Mouse (Mus musculus) kidney, embryonic 14.5 days (tissue): ENCODE results near the gene Rnf149. TPM values are rescaled to one million over a fixed set of nuclear protein-coding genes. Genes with fewer than 3 reads are reported as not detected.

Source experiments
- ATAC-seq: fragments of 200-750 bp; cut with Nextera tagmentation; 2 replicates; pipeline ENCODE4 v1.8.0; 2017; ENCODE audit warnings: moderate number of reproducible peaks, mild to moderate bottlenecking, moderate TSS enrichment, moderate library complexity; ENCODE audit not compliant: low FRiP score, low TSS enrichment
- H3K27ac ChIP-seq: fragments of 300-500 bp; sonication (generic); 2 replicates; pipeline ENCODE4 v1.5.1; 2014; ENCODE audit warnings: low read depth, mild to moderate bottlenecking, low read length, moderate library complexity, mixed read lengths
- H3K27me3 ChIP-seq: fragments of 300-500 bp; sonication (generic); 2 replicates; pipeline ENCODE4 v1.6.1; 2014; ENCODE audit warnings: mild to moderate bottlenecking, low read length; ENCODE audit not compliant: control insufficient read depth, insufficient read depth
- H3K36me3 ChIP-seq: fragments of 300-500 bp; sonication (generic); 2 replicates; pipeline ENCODE4 v1.6.1; 2014; ENCODE audit warnings: low read length, mixed read lengths; ENCODE audit not compliant: control insufficient read depth, insufficient read depth
- H3K4me1 ChIP-seq: fragments of 300-500 bp; sonication (generic); 2 replicates; pipeline ENCODE4 v1.6.1; 2014; ENCODE audit warnings: low read length, mixed read lengths; ENCODE audit not compliant: control insufficient read depth, insufficient read depth
- H3K4me2 ChIP-seq: fragments of 300-500 bp; sonication (generic); replicated peaks from 2 replicates; pipeline ENCODE4 v1.6.1; 2014; ENCODE audit warnings: low read depth, mild to moderate bottlenecking, low read length
- H3K4me3 ChIP-seq: fragments of 300-500 bp; sonication (generic); 2 replicates; pipeline ENCODE4 v1.5.1; 2014; ENCODE audit warnings: mild to moderate bottlenecking, low read length
- H3K9ac ChIP-seq: fragments of 300-500 bp; sonication (generic); 2 replicates; pipeline ENCODE4 v1.6.1; 2014; ENCODE audit warnings: low read depth, mild to moderate bottlenecking, low read length, moderate library complexity
- H3K9me3 ChIP-seq: fragments of 300-500 bp; sonication (generic); 2 replicates; pipeline ENCODE4 v1.6.1; 2016; ENCODE audit warnings: low read length; ENCODE audit not compliant: control insufficient read depth
- WGBS: fragments of 180-500 bp; shearing (Covaris S2); extraction: QIAGEN DNeasy Blood & Tissue Kit; methylation state at CpG from one replicate; pipeline ENCODE4 v1.1.7; 2014; 5-methylcytosine and 5-hydroxymethylcytosine counted together
- polyA plus RNA-seq: library from polyadenylated mRNA; unstranded; fragments of >200 nt; fragmentation: Nextera tagmentation; extraction: Ambion mirVana; gene quantifications from 2 replicates; pipeline ENCODE4 v1.2.1, GENCODE M21; 2014

Gene Rnf149
- polyA plus RNA-seq, result 41.3 and 45.2 TPM in 2 replicates

DNA sequence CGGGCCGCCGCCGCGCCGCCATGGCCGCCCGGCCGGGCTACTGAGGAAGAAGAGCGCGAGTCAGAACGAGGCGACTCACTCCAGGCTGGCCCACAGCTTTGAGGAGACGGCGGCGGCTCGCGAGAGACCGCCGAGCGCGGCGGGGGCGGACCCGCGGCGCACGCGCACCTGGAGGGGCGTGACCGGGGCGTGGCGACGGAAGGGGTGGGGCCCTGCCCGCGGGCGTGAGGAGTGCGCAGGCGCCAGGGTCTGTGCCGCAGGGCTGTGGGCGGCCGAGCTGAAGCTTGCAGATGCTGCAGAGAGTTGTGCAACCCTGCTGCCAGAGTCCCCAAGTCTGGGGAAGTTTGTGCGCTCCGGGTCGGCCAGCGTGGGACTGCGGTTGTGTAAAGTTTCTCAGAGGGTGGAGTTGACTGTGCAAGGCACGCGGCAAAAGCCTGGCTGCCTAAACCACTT is at the start of gene Rnf149:
Gene Rnf149, minus strand, starts transcription at position 153 of the 453 bp plus-strand sequence.
- peak; percentile 98 for ATAC-seq
- Histone ChIP-seq H3K9ac (peak within 1 kb of the TSS; percentile 95), H3K4me3 (peak within 1 kb of the TSS; percentile 81), H3K9me3 (no peaks in the 10 kb centered on the region), H3K27ac (peak within 1 kb of the TSS; percentile 98), H3K4me1 (peaks cover 28% of the 10 kb centered on the region), H3K4me2 (peak within 1 kb of the TSS; percentile 48), H3K36me3 (no peaks in the 10 kb centered on the region), H3K27me3 (no peaks in the 10 kb centered on the region)
- 2% methylated on average over 49 of the region's 49 CpGs for WGBS

DNA sequence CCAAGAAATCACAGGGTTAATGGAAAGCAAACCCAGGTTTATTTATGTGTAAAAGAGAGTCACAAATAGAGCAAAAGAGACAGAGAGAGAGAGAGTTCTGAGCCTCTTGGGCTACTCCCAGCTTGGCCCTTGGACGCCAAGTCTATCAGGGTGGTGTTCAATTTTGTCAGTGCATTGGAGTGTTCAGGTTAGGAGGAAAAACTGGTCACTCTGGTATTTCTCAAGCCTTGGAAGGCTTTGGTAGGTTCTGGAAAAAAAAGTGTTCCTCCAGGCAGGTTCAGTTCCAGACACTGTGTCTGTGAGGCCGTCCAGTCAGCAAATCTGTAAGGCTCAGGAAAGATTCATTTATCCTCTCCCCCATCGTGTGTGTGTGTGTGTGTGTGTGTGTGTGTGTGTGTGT is 48.3 kb upstream of the Rnf149 start:
- no peak overlapping the region for H3K9ac ChIP-seq
- H3K9me3 ChIP-seq, result no peaks in the 10 kb centered on the region
- no peak for ATAC-seq
- no peak overlapping the region for H3K4me2 ChIP-seq
- no peaks in the 10 kb centered on the region for H3K4me1 ChIP-seq
- 45% methylated on average over 3 of the region's 3 CpGs for WGBS
- H3K36me3 ChIP-seq, result no peaks in the 10 kb centered on the region
- H3K27ac ChIP-seq, result no peak overlapping the region
- H3K27me3 ChIP-seq, result no peaks in the 10 kb centered on the region
- H3K4me3 ChIP-seq, result no peak overlapping the region

- ATAC-seq, result no peak
- H3K27me3 ChIP-seq, result no peaks in the 10 kb centered on the region
- H3K36me3 ChIP-seq, result no peaks in the 10 kb centered on the region
- H3K9ac ChIP-seq, result no peak overlapping the region
- H3K4me1 ChIP-seq, result no peaks in the 10 kb centered on the region
- no peak overlapping the region for H3K27ac ChIP-seq
- no peak overlapping the region for H3K4me2 ChIP-seq
- 29% methylated on average over 1 of the region's 1 CpGs for WGBS
- H3K9me3 ChIP-seq, result no peaks in the 10 kb centered on the region
- H3K4me3 ChIP-seq, result no peak overlapping the region
Observed at GRCm38 (mm10) chr1:39623729-39624128, 46.5 kb upstream of the Rnf149 start.

GRCm38 (mm10) chr1:39623106-39623505 is 45.9 kb upstream of the Rnf149 start:
- no peak overlapping the region for H3K27ac ChIP-seq
- ATAC-seq, result no peak
- H3K9ac ChIP-seq, result no peak overlapping the region
- no peak overlapping the region for H3K4me2 ChIP-seq
- 93% methylated on average over 5 of the region's 5 CpGs for WGBS
- H3K36me3 ChIP-seq, result no peaks in the 10 kb centered on the region
- no peaks in the 10 kb centered on the region for H3K27me3 ChIP-seq
- H3K9me3 ChIP-seq, result no peaks in the 10 kb centered on the region
- 0 out of 2 replicates have a peak, but pooled peaks cover 2% of the 10 kb centered on the region for H3K4me1 ChIP-seq
- H3K4me3 ChIP-seq, result no peak overlapping the region

GRCm38 (mm10) chr1:39618524-39618923 is 41.3 kb upstream of the Rnf149 start:
- ATAC-seq, result peak; percentile 75
- H3K4me2 ChIP-seq, result no peak overlapping the region
- WGBS, result 17% methylated on average over 8 of the region's 8 CpGs

GRCm38 (mm10) chr1:39615526-39615925 is 38.3 kb upstream of the Rnf149 start:
- H3K36me3 ChIP-seq, result no peaks in the 10 kb centered on the region
- 0 out of 2 replicates have a peak, but pooled peaks cover 10% of the 10 kb centered on the region for H3K4me1 ChIP-seq
- WGBS, result 60% methylated on average over 6 of the region's 6 CpGs
- H3K9ac ChIP-seq, result no peak overlapping the region
- no peak for ATAC-seq
- no peaks in the 10 kb centered on the region for H3K9me3 ChIP-seq
- H3K4me2 ChIP-seq, result no peak overlapping the region
- no peak overlapping the region for H3K4me3 ChIP-seq
- no peaks in the 10 kb centered on the region for H3K27me3 ChIP-seq
- no peak overlapping the region for H3K27ac ChIP-seq

More at GRCm38 (mm10) chr1:39618524-39618923, 41.3 kb upstream of the Rnf149 start:
- Histone ChIP-seq H3K27me3 (no peaks in the 10 kb centered on the region), H3K4me3 (no peak overlapping the region), H3K4me1 (0 out of 2 replicates have a peak, but pooled peaks cover 4% of the 10 kb centered on the region), H3K27ac (no peak overlapping the region), H3K9me3 (no peaks in the 10 kb centered on the region), H3K9ac (no peak overlapping the region), H3K36me3 (no peaks in the 10 kb centered on the region)

DNA sequence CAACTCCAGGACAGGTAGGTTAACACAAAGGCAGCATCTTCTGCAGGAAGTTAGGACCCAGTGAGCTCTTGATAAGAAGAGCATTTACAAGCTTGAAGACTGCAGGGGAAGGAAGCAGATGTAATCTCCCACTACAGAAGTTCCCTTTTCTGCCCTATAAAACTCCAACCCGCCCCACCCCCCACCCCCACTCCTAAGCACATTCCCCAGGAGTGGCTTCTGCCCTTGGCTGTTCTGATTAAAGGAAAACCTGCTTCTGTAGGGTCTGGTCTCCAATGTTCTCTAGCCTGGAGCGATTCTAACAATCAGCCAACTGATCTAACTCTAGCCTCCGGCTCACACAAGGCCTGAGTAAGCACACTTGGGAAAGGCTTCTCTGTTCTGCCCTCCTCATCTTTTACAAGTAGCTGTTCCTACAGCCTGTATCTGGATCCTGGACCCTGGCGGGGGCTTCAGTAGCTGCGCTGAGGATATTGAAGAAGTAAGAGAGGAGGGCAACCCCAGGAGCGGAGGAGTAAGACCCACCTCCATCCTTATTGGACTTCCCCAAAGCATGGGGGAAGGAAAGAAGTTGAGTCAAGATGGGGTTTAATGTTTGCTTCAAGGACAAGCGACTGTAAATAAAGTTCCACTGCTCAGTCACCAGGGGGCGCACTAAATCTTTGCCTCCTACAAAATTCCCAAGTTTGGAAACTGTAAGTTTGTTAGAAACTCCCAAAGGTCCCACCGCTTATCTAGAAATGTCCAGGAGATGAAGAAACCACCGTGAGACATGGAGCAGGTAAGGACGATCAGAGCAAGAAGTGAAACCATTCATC is 37.5 kb upstream of the Rnf149 start:
- H3K4me1 ChIP-seq, result 0 out of 2 replicates have a peak, but pooled peaks cover 10% of the 10 kb centered on the region
- no peak for ATAC-seq
- no peaks in the 10 kb centered on the region for H3K9me3 ChIP-seq
- no peak overlapping the region for H3K27ac ChIP-seq
- H3K9ac ChIP-seq, result no peak overlapping the region
- H3K4me2 ChIP-seq, result no peak overlapping the region
- no peaks in the 10 kb centered on the region for H3K36me3 ChIP-seq
- 19% methylated on average over 11 of the region's 11 CpGs for WGBS
- no peaks in the 10 kb centered on the region for H3K27me3 ChIP-seq
- no peak overlapping the region for H3K4me3 ChIP-seq

- Histone ChIP-seq H3K27ac (no peak overlapping the region), H3K36me3 (no peaks in the 10 kb centered on the region), H3K4me3 (no peak overlapping the region), H3K9ac (no peak overlapping the region), H3K9me3 (no peaks in the 10 kb centered on the region), H3K4me1 (peaks cover 18% of the 10 kb centered on the region; the same call in 1 of the 2 replicates), H3K4me2 (no peak overlapping the region), H3K27me3 (no peaks in the 10 kb centered on the region)
- ATAC-seq, result no peak
- WGBS, result 69% methylated on average over 3 of the region's 3 CpGs
Observed at GRCm38 (mm10) chr1:39613061-39613460, 35.9 kb upstream of the Rnf149 start.

- ATAC-seq, result no peak
- 58% methylated on average over 5 of the region's 5 CpGs for WGBS
- Histone ChIP-seq H3K4me3 (no peak overlapping the region), H3K9me3 (no peaks in the 10 kb centered on the region), H3K9ac (no peak overlapping the region), H3K27ac (no peak overlapping the region), H3K4me2 (no peak overlapping the region), H3K4me1 (peaks cover 16% of the 10 kb centered on the region; the same call in 1 of the 2 replicates), H3K36me3 (no peaks in the 10 kb centered on the region), H3K27me3 (no peaks in the 10 kb centered on the region)
Observed at GRCm38 (mm10) chr1:39612491-39612890, 35.3 kb upstream of the Rnf149 start.
